Mouse (Mus musculus): Measurements from ENCODE around the gene Wrap53.

GRCm38 (mm10) chr11:69584937-69585336 lies 4.9 kb upstream of the Wrap53 start:
- TF ChIP-seq POLR2A (IDR thresholded peaks at IDR 0.05; ENCODE audit: insufficient read depth, low read depth, low read length), result no peak
- no peak for TF ChIP-seq CTCF (IDR thresholded peaks at IDR 0.05; ENCODE audit: insufficient read depth, low read depth, low read length)
